Mouse (Mus musculus) gastrocnemius, adult 2 months (tissue): ENCODE measurements at regions not wholly inside any gene's neighbourhood (a gene's known extent, or its start where the extent isn't known, plus 50 kb on each side); places are given as distances from the start of the nearest gene placed in this dataset.

ENCODE experiments used
- DNase-seq: peaks from one replicate; pipeline ENCODE4 v3.0.0; 2022
- H3K27ac ChIP-seq: fragments of 200-600 bp; 2 replicates; pipeline ENCODE4 v1.8.1; 2022; ENCODE audit warnings: mild to moderate bottlenecking
- H3K4me3 ChIP-seq: fragments of 200-600 bp; 2 replicates; pipeline ENCODE4 v1.8.1; 2022; ENCODE audit warnings: mild to moderate bottlenecking, moderate library complexity
- CTCF ChIP-seq: fragments of 200-600 bp; IDR thresholded peaks from 2 replicates; pipeline ENCODE4 v1.8.1; 2022; ENCODE audit warnings: antibody characterized with exemption, mild to moderate bottlenecking, moderate library complexity
- intact Hi-C: fragments of 180-260 bp; cut with DNase I; formaldehyde crosslinking; loops from one replicate; pipeline ENCODE4 v1.15.1; 2025

DNA sequence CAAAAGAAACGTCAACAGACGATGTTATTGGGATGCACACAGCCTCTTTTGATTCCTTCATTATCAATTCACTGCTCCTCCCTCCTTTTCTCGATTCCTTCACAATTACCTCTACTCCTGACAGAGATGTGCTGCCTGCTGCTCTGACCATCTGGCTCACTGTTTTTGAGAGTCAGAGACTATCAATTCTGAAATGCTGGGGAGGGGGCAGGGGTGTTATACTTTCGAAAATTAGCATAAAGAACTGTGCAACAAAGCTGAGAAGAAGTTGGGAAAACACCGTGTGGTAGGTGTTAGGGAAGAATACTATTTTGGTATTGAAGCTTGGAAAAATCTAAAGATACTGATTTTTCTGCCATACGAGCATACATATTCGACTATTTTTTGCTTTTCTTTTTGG, 96.4 kb downstream of the Nedd1 start:
- no peak overlapping the region for H3K4me3 ChIP-seq
- TF ChIP-seq CTCF = no peak

DNA sequence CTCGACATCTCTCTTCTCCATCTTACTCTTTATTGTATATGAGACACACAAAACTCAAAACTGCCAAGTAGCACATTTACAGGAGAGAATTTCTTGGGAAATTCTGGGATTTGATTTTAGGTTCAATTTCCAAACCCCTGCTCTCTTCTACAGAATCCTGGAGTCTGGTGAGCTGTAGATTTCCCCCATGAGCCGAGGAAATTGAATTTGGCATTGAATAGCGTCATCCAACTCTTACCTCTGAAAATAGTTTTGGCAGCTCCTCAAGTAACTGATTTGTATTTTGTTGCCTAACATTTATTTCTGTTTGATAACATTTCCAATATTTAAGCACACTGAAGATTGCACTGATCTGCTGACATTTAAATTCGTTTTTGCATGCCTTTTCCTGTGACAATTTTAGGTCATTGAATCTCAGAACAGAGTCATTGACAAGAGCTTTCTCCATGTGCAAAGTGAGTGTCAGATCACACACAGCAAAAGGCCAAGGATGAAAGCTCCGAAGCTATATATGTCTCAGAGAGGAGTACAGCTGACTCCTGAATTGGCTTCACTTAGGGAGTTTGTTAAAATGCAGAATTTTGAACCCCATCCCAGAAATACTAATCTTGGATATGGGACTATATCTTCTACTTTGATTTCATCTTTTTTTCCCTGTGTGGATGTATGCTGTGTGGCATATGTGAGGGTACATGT, 106.4 kb downstream of the Nedd1 start:
- Histone ChIP-seq H3K4me3 (no peak overlapping the region), H3K27ac (no peak overlapping the region)
- DNase-seq = no peak
- TF ChIP-seq CTCF = no peak
- intact Hi-C loops = no loop called here

More for the DNA sequence above, 96.4 kb downstream of the Nedd1 start:
- DNase-seq = no peak
- intact Hi-C loops = no loop called here
- H3K27ac ChIP-seq = no peak overlapping the region

DNA sequence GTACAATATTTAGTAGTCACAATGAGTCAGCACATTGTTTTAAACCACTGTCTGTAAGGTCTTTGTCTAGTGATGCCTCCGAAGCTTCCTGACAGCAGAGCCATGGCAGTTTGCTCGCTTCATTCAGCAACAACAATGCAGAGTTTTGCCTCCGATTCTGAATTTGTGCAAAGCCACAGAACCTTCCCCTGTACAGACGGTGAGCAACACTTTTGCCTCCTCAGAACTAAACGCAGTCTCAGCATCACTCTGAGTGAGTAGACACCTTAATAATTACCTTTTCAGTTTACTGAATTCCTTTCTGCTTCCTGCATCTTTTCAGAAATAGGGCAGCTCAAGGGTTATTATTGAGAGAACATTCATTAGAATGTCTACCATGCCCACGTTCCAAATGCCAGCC, 107.9 kb downstream of the Nedd1 start:
- no peak overlapping the region for H3K27ac ChIP-seq
- no peak overlapping the region for H3K4me3 ChIP-seq
- DNase-seq = no peak
- intact Hi-C loops = no loop called here
- TF ChIP-seq CTCF = no peak

DNA sequence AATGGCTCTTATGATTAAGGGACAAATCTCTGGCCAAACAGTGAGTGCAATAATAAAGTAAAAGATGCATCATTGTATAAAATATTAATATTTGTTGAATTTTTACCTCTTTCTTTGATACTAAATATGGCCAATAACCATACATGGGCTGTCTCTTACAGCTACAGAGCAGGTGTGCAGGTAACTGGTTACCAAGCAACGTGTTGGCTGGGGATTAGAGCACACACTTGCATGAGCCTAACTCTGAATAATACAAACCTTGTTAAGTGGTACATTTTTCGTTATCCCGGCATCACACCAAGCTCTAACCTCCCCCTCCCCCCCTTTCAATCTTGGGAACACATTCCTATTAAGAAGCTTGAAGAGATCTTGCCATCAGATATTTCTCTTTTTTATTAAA, 111.2 kb downstream of the Nedd1 start:
- no peak overlapping the region for H3K4me3 ChIP-seq
- intact Hi-C loops = no loop called here
- no peak for DNase-seq
- no peak for TF ChIP-seq CTCF
- H3K27ac ChIP-seq = no peak overlapping the region

DNA sequence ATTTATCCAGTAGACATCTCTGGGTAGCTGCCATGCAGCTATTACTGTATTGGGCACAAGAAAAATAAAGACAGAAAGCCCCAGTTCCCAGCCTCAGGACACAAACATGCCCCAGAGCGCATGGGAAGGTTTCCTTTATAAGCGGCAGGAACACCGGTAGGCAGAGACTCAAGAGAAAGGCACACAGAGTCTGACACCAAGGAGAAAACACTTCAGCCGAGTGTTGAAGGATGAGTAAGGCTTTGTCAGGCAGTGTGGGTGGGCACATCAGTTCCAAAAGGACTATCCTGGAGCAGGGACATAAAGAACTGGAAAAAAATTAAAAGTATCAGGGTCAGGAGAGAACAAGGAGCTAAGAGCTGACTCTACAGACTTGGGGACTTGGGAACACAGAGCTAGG, 115.5 kb downstream of the Nedd1 start:
- no peak overlapping the region for H3K27ac ChIP-seq
- no peak overlapping the region for H3K4me3 ChIP-seq
- intact Hi-C loops = no loop called here
- DNase-seq = no peak
- TF ChIP-seq CTCF = no peak

DNA sequence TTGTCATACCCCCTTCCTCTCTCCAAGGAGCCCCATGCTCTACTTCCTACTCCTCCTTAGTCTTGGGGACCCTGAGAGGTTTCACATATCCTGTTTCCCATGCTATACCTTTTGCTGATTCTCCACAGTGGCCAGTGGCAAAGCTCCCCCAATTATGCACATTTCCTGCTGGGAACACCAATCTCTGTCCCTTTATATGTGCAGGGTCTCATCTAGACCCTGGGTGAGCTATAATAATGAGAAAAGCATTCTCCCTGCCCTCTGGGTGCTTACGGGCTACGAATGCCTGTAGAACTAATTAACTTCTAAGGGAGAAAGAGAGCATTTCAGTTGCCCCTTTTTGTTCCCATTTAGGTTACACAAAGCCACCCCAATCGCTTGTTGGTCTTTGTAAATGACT, 116.6 kb downstream of the Nedd1 start:
- intact Hi-C loops = no loop called here
- no peak for TF ChIP-seq CTCF
- no peak for DNase-seq
- H3K27ac ChIP-seq = no peak overlapping the region
- H3K4me3 ChIP-seq = no peak overlapping the region

DNA sequence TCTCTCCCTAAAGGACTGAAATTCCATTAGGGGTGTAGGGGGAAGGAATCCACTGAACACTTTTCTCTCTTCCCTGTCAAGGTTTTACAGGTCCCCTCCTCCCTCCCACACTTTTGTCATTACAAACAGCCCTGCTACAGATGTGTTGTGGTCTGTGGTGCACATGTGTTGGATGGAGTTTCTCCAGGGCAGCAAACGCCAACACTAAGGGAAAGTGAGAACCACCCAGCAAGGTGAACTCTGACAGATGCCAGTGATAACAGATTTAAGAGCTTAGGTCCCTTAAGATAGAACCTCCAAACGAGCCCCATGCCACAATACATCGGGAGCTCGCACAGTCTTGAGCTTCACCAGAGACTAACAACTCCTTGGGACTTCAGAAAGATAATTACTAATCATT, 122.1 kb downstream of the Nedd1 start:
- Histone ChIP-seq H3K27ac (no peak overlapping the region), H3K4me3 (no peak overlapping the region)
- no peak for DNase-seq
- intact Hi-C loops = no loop called here
- TF ChIP-seq CTCF = no peak

DNA sequence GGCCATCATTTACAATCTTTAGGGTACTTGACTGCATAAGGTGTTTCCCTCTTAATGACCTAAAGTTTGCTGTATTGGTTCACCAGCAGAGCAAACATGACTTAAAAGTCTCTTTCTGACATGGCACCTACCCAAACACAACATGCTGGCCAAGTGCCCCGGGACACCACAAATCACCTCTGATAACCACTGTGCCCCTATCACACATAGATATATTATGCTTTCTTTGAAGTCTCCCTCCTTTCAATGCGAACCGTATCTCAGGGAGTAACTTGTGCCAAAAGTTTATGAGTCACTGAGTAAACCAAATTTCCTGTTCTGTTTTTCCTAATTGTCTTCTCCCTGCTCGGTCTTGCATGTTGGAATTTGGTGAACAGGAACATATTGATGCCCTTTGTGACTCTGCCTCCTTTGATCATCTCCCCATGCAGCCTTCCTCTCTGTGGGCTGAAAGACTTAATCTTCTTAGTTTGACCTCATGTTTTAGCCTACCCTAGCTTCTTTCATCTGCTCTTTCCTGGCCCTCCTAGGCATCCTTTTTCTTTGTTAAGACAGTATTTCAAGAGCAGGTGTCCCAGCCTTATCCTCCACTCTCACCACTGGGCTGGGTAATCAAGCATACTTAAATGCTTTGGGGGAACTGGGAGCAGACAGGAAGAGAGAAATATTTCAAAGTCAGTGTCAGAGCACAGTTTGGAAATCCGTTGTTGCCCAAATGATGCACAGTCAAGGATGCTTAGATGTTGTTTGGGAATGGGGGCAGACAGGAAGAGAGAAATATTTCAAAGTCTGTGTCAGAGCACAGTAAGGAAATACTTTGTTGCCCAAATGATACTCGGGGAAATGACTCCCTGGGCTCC, 126.5 kb downstream of the Nedd1 start:
- no peak for TF ChIP-seq CTCF
- H3K27ac ChIP-seq = no peak overlapping the region
- intact Hi-C loops = no loop called here
- no peak overlapping the region for H3K4me3 ChIP-seq
- no peak for DNase-seq

DNA sequence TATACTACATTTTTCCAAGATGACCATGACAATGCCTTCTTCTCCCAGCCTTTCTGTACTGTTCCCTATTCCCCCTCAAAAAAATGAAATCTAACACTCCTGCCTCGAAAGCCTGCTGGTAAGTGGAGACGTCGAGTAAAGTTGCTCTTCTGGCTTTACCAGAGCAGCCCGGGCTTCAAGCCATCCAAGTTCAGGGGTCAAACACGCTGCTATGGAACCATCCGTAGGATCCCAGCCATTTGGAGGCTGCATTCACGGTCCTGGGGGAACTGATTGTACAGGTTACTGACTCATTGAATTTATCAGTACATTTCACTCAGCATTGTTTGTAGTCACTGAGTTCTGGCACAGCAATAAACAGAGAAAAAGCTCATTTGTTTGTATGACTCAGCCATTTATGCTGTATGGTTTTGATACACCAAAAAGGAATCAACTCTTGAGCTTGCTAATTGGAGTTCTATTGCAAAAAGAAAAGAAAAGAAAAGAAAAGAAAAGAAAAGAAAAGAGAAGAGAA, 128.2 kb downstream of the Nedd1 start:
- no peak for DNase-seq
- no peak overlapping the region for H3K27ac ChIP-seq
- intact Hi-C loops = no loop called here
- no peak overlapping the region for H3K4me3 ChIP-seq
- TF ChIP-seq CTCF = no peak

DNA sequence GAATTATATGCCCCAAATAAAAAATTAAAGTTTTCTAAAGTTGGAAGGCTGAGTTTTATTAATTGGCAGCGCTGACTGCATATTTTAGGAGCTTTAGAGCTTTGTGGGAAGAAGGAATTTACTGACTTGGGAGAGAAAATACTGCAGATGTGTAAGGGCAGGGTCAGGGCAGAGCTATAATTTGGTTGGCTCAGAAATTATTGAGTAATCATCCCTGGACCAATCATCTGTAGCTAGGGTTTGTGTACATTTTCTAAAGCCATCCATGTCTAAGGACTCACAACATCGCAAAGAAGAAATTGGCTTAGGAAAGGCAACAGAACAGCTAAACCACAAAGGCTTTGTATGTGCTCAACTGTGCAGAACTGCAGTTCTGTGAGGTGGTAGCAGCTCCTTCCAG, 143.3 kb downstream of the Nedd1 start:
- intact Hi-C loops = no loop called here
- DNase-seq = no peak
- TF ChIP-seq CTCF = no peak
- Histone ChIP-seq H3K4me3 (no peak overlapping the region), H3K27ac (no peak overlapping the region)

DNA sequence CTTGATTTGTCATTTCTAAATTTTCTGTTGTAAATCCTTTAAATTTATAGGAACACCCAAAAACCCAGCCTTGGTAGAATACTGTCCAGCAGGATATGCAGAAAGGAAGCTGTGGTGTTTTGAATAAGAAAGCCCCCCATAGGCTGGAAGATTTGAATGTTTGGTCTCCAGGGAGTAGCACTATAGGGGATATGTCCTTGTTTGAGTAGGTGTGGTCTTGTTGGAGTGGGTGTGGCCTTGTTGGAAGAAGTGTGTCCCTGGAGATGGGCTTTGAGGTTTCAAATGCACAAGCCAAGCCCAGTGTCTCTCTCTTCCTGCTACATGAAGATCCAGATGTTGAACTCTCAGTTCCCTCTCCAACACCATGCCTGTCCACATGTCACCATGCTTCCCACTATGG, 151.7 kb downstream of the Nedd1 start:
- Histone ChIP-seq H3K27ac (no peak overlapping the region), H3K4me3 (no peak overlapping the region)
- TF ChIP-seq CTCF = no peak
- DNase-seq = no peak
- intact Hi-C loops = no loop called here

DNA sequence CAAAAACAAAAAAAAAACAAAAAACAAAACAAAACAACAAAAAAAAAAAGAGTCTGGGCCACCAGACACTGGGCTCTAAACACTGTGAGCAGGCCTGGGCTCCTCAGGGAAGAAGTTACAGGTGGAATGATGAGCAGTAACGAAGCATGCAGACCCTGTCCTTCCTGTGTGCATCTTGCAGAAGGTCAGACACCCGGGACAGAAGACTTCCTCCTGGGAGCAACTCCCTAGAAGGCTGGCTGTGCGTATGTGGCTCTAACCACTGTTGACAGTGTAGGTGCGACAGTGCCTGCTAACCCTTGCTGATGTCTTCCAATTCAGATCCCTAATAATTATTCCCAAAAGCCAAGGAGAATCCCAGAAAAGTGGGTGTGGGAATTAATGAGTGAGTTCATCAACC, 164.8 kb downstream of the Nedd1 start:
- DNase-seq = no peak
- intact Hi-C loops = no loop called here
- no peak for TF ChIP-seq CTCF

More for the DNA sequence above, 164.8 kb downstream of the Nedd1 start:
- no peak overlapping the region for H3K4me3 ChIP-seq
- no peak overlapping the region for H3K27ac ChIP-seq
